Comparison of ENCODE assay signal across 8 mouse cellular contexts in the genomic region with DNA sequence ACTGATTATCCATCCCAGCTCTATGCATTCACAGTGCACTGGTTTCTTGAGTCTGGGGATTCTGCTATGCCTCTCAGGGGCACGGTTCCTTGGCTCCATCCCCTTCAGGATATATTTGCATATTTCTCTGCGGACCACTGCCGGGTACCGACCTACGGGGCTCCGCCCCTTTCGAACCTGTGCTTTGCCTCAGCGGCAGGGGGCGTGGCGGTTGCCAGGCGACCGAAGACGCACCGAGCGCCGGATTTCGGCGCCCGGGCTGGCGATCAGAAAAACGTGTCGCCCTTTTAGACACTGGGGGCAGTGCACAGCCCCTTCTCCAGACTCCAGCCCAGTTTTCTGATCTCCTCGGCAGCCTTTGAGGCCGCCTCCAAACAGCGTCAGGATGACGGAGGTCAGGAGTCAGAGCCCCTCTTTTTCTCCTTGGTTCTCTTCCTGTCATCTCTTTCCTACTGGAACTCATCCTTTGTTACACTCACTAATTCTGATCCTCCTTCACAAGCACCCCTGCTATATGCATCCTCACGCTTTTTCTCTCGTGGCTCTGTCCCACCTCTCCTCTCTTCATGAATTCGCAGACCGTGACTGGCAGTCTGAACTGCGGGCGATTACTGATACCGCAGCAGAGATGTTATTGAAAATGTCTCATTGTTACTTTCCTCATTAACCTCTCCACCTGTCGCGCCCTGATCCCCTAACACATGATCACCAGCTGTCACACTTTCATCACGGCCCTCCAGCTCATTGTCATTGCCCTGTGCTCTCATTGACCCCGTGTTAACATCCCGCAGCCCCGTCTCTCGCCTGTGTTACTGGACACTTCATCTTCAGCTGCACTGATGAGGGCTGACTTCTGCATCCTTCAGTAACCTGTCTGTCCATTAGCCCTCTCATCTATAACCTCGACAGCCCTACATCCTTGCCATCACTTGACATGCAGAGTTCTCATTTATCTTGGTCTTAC. TPM values are rescaled to one million over a fixed set of nuclear protein-coding genes. Genes with fewer than 3 reads are reported as not detected.
DNase-seq lines count a peak whose midpoint lies in the region; ATAC-seq and TF ChIP-seq lines count a peak whose summit lies in the region.

Cfap58 (plus strand) TSS at position 233 of the 964 bp plus-strand sequence.

- H3K27ac ChIP-seq in forebrain, embryonic 10.5 days = peak within 1 kb of the TSS; percentile 3; the same call in 1 of the 2 replicates
- H3K27ac ChIP-seq in hindbrain, embryonic 12.5 days = peak within 1 kb of the TSS; percentile 49
- no peak within 1 kb of the TSS for H3K27ac ChIP-seq in limb, embryonic 13.5 days
- H3K27ac ChIP-seq in midbrain, embryonic 13.5 days = peak within 1 kb of the TSS; percentile 72
- H3K27ac ChIP-seq in spleen, adult 2 months (ENCODE audit: insufficient read depth, low read length) = peak within 1 kb of the TSS; percentile 56; the same call in 1 of the 2 replicates

- TF ChIP-seq POLR2A in spleen, adult 2 months (IDR thresholded peaks at IDR 0.05; ENCODE audit: low read depth, low read length) = no peak

- H3K9me3 ChIP-seq in forebrain, embryonic 10.5 days = no peaks in the 10 kb centered on the region
- H3K9me3 ChIP-seq in hindbrain, embryonic 12.5 days (replicated peaks) = no peaks in the 10 kb centered on the region
- H3K9me3 ChIP-seq in limb, embryonic 13.5 days = no peaks in the 10 kb centered on the region
- H3K9me3 ChIP-seq in midbrain, embryonic 13.5 days = no peaks in the 10 kb centered on the region

- 0 out of 2 replicates have a peak within 1 kb of the TSS, but pooled peaks have one; percentile 24 for H3K9ac ChIP-seq in hindbrain, embryonic 12.5 days
- peak within 1 kb of the TSS; percentile 13; the same call in 1 of the 2 replicates for H3K9ac ChIP-seq in limb, embryonic 13.5 days
- H3K9ac ChIP-seq in midbrain, embryonic 13.5 days (replicated peaks) = peak within 1 kb of the TSS; percentile 45

- H3K4me1 ChIP-seq in forebrain, embryonic 10.5 days = peaks cover 21% of the 10 kb centered on the region
- H3K4me1 ChIP-seq in hindbrain, embryonic 12.5 days = peaks cover 9% of the 10 kb centered on the region; the same call in 1 of the 2 replicates
- H3K4me1 ChIP-seq in limb, embryonic 13.5 days = peaks cover 8% of the 10 kb centered on the region
- peaks cover 17% of the 10 kb centered on the region for H3K4me1 ChIP-seq in midbrain, embryonic 13.5 days (replicated peaks)
- H3K4me1 ChIP-seq in spleen, adult 2 months (ENCODE audit: control insufficient read depth, insufficient read depth, insufficient read length) = no peaks in the 10 kb centered on the region; the same call in 1 of the 2 replicates

- peaks cover 34% of the 10 kb centered on the region for H3K27me3 ChIP-seq in forebrain, embryonic 10.5 days (ENCODE audit: poor library complexity, severe bottlenecking)
- peaks cover 10% of the 10 kb centered on the region for H3K27me3 ChIP-seq in hindbrain, embryonic 12.5 days
- H3K27me3 ChIP-seq in limb, embryonic 13.5 days = peaks cover 19% of the 10 kb centered on the region
- H3K27me3 ChIP-seq in midbrain, embryonic 13.5 days = peaks cover 18% of the 10 kb centered on the region
- H3K27me3 ChIP-seq in spleen, adult 2 months (ENCODE audit: control insufficient read depth, insufficient read depth, low read length) = no peaks in the 10 kb centered on the region; the same call in 1 of the 2 replicates

- no peaks in the 10 kb centered on the region for H3K36me3 ChIP-seq in forebrain, embryonic 10.5 days (replicated peaks)
- no peaks in the 10 kb centered on the region for H3K36me3 ChIP-seq in hindbrain, embryonic 12.5 days
- H3K36me3 ChIP-seq in limb, embryonic 13.5 days = no peaks in the 10 kb centered on the region
- H3K36me3 ChIP-seq in midbrain, embryonic 13.5 days = no peaks in the 10 kb centered on the region
- no peaks in the 10 kb centered on the region for H3K36me3 ChIP-seq in spleen, adult 2 months (ENCODE audit: control insufficient read depth, insufficient read depth, low read length)

- no peak for TF ChIP-seq CTCF in spleen, adult 2 months (IDR thresholded peaks at IDR 0.05; ENCODE audit: extremely low read depth, insufficient read depth, insufficient read length, insufficient replicate concordance)

- 7% methylated on average over 41 of the region's 41 CpGs for WGBS in forebrain, embryonic 10.5 days
- 3% methylated on average over 41 of the region's 41 CpGs for WGBS in hindbrain, embryonic 12.5 days
- WGBS in limb, embryonic 13.5 days = 7% methylated on average over 41 of the region's 41 CpGs
- WGBS in midbrain, embryonic 13.5 days = 2% methylated on average over 41 of the region's 41 CpGs
- 12% methylated on average over 41 of the region's 41 CpGs for WGBS in spleen, adult 2 months

- H3K4me3 ChIP-seq in forebrain, embryonic 10.5 days = peak within 1 kb of the TSS; percentile 48
- peak within 1 kb of the TSS; percentile 33 for H3K4me3 ChIP-seq in hindbrain, embryonic 12.5 days
- peak within 1 kb of the TSS; percentile 36 for H3K4me3 ChIP-seq in limb, embryonic 13.5 days
- peak within 1 kb of the TSS; percentile 40 for H3K4me3 ChIP-seq in midbrain, embryonic 13.5 days (replicated peaks)
- peak within 1 kb of the TSS; percentile 57 for H3K4me3 ChIP-seq in spleen, adult 2 months (ENCODE audit: extremely low read depth, insufficient read depth, insufficient read length)

- ATAC-seq in hindbrain, embryonic 12.5 days (ENCODE audit: low FRiP score) = peak; percentile 88
- peak; percentile 82 for ATAC-seq in limb, embryonic 13.5 days (ENCODE audit: low FRiP score, low read depth)
- ATAC-seq in midbrain, embryonic 13.5 days = peak; percentile 93

- H3K4me2 ChIP-seq in hindbrain, embryonic 12.5 days (replicated peaks) = peak within 1 kb of the TSS; percentile 71
- peak within 1 kb of the TSS; percentile 75 for H3K4me2 ChIP-seq in limb, embryonic 13.5 days (replicated peaks)
- peak within 1 kb of the TSS; percentile 72 for H3K4me2 ChIP-seq in midbrain, embryonic 13.5 days (replicated peaks)

- peak; percentile 7 for DNase-seq in cerebellum, adult 9-11 months
- no peak for DNase-seq in cerebellum, adult 11 months
- DNase-seq in WW6 (ENCODE audit: low read depth, low spot score) = peak; percentile 76
- DNase-seq in forebrain, embryonic 10.5 days (ENCODE audit: extremely low spot score, low spot score) = peak; percentile 85
- peak; percentile 55 to 79 for DNase-seq in spleen, adult 2 months (ENCODE audit: low read depth in 1 of 2, low spot score in 2 of 2)

RNA-seq across cellular contexts. Expression of gene Cfap58, which starts in this region (rescaled TPM):
- polyA plus RNA-seq in forebrain, embryonic 10.5 days (2016; fragmentation: Nextera tagmentation; extraction: Ambion mirVana) = 0.06 TPM in 1 of 2 replicates, not detected in the other
- polyA plus RNA-seq in hindbrain, embryonic 12.5 days (2016; fragmentation: Nextera tagmentation; extraction: Ambion mirVana) = 0.30 and 0.72 TPM in 2 replicates
- 0.05 TPM in 1 of 2 replicates, not detected in the other for polyA plus RNA-seq in limb, embryonic 13.5 days (2015; fragmentation: Nextera tagmentation; extraction: Ambion mirVana)
- 0.32 and 0.48 TPM in 2 replicates for polyA plus RNA-seq in midbrain, embryonic 13.5 days (2015; fragmentation: Nextera tagmentation; extraction: Ambion mirVana)
- polyA plus RNA-seq in spleen, adult 2 months (2012; rRNA removed) = not detected in 2 replicates

Comparison
In these comparisons a context has a peak if more than half of its experiments do, and no peak if none do; other contexts are left out.
1. Peak in DNase-seq, H3K4me3 ChIP-seq and H3K27ac ChIP-seq in forebrain, embryonic 10.5 days; RNA of the gene not detected or under 1 TPM.
2. Peak in ATAC-seq, H3K4me3 ChIP-seq, H3K27ac ChIP-seq, H3K9ac ChIP-seq and H3K4me2 ChIP-seq in hindbrain, embryonic 12.5 days; RNA of the gene not detected or under 1 TPM.
3. Peak in ATAC-seq, H3K4me3 ChIP-seq, H3K9ac ChIP-seq and H3K4me2 ChIP-seq in limb, embryonic 13.5 days; RNA of the gene not detected or under 1 TPM.
4. Peak in ATAC-seq, H3K4me3 ChIP-seq, H3K27ac ChIP-seq, H3K9ac ChIP-seq and H3K4me2 ChIP-seq in midbrain, embryonic 13.5 days; RNA of the gene not detected or under 1 TPM.
5. Peak in DNase-seq, H3K4me3 ChIP-seq and H3K27ac ChIP-seq in spleen, adult 2 months; RNA of the gene not detected or under 1 TPM.